Mouse (Mus musculus) MEL (cell line): ENCODE results near the gene Lmo7. TPM values are rescaled to one million over a fixed set of nuclear protein-coding genes. Genes with fewer than 3 reads are reported as not detected.

Source experiments
- DNase-seq: peaks from one replicate; pipeline ENCODE4 v3.0.0; 2011; ENCODE audit warnings: low read depth, low spot score
- H3K27ac ChIP-seq: 2 replicates; pipeline ENCODE4 v1.5.1; 2012; ENCODE audit warnings: low read depth, mild to moderate bottlenecking, control low read depth, low read length, moderate library complexity; ENCODE audit not compliant: control insufficient read depth
- H3K27me3 ChIP-seq, 2 experiments: fragments of 150-350 bp in 1 of 2; sonication (generic) in 1 of 2; 2 replicates each; pipeline ENCODE4 v1.6.1; 2012; ENCODE audit warnings: low read length in 2 of 2, mild to moderate bottlenecking in 2 of 2, improper control_type of control experiment in 1 of 2, moderate library complexity in 1 of 2; ENCODE audit not compliant: insufficient read depth in 2 of 2, control insufficient read depth in 1 of 2
- H3K36me3 ChIP-seq, 2 experiments: 2 replicates each; pipeline ENCODE4 v1.6.1; 2012 to 2014; ENCODE audit warnings: low read length in 2 of 2, improper control_type of control experiment in 1 of 2, inconsistent platforms in 1 of 2, mild to moderate bottlenecking in 1 of 2; ENCODE audit not compliant: insufficient read depth in 2 of 2, control insufficient read depth in 1 of 2
- H3K4me1 ChIP-seq, 2 experiments: fragments of 150-350 bp in 1 of 2; sonication (generic) in 1 of 2; 2 replicates each; pipeline ENCODE4 v1.6.1; 2012; ENCODE audit warnings: low read length in 2 of 2, improper control_type of control experiment in 1 of 2, mild to moderate bottlenecking in 1 of 2; ENCODE audit not compliant: insufficient read depth in 2 of 2, control insufficient read depth in 1 of 2
- H3K4me3 ChIP-seq, 2 experiments: fragments of 150-350 bp in 1 of 2; sonication (generic) in 1 of 2; 2 replicates each; pipeline ENCODE4 v1.5.1; 2012; ENCODE audit warnings: low read depth in 2 of 2, low read length in 2 of 2, mild to moderate bottlenecking in 2 of 2, moderate library complexity in 2 of 2, control low read depth in 1 of 2, improper control_type of control experiment in 1 of 2; ENCODE audit not compliant: control insufficient read depth in 1 of 2, insufficient read depth in 1 of 2
- H3K79me2 ChIP-seq: 2 replicates; pipeline ENCODE4 v1.6.1; 2012; ENCODE audit warnings: mild to moderate bottlenecking, low read length, moderate library complexity; ENCODE audit not compliant: control insufficient read depth, poor library complexity, insufficient read depth
- H3K9ac ChIP-seq: 2 replicates; pipeline ENCODE4 v1.6.1; 2012; ENCODE audit warnings: low read depth, mild to moderate bottlenecking, control low read depth, low read length, moderate library complexity; ENCODE audit not compliant: control insufficient read depth, poor library complexity, severe bottlenecking
- H3K9me3 ChIP-seq: fragments of 150-350 bp; sonication (generic); replicated peaks from 2 replicates; pipeline ENCODE4 v1.6.1; 2012; ENCODE audit warnings: mild to moderate bottlenecking, low read length, improper control_type of control experiment, moderate library complexity; ENCODE audit not compliant: insufficient read depth
- CHD1 ChIP-seq: IDR thresholded peaks from 2 replicates; pipeline ENCODE4 v1.6.1; 2012; ENCODE audit warnings: low read depth, mild to moderate bottlenecking, inconsistent platforms, low read length, improper control_type of control experiment
- CTCF ChIP-seq, 3 experiments: IDR thresholded peaks in 2 of 3; conservative IDR thresholded peaks in 1 of 3; 2 replicates each; pipeline ENCODE4 v1.5.1; 2011 to 2012; ENCODE audit warnings: low read length in 3 of 3, low read depth in 2 of 3, mild to moderate bottlenecking in 2 of 3, improper control_type of control experiment in 1 of 3, inconsistent platforms in 1 of 3, mixed read lengths in 1 of 3, moderate library complexity in 1 of 3; ENCODE audit not compliant: control insufficient read depth in 1 of 3, insufficient read depth in 1 of 3, poor library complexity in 1 of 3, severe bottlenecking in 1 of 3
- E2F4 ChIP-seq: IDR thresholded peaks from 2 replicates; pipeline ENCODE4 v1.6.1; 2011; ENCODE audit warnings: low read depth, low read length, improper control_type of control experiment, borderline replicate concordance
- ELF1 ChIP-seq: IDR thresholded peaks from 2 replicates; pipeline ENCODE4 v1.6.1; 2014; ENCODE audit warnings: low read depth, mild to moderate bottlenecking, inconsistent platforms, low read length, improper control_type of control experiment, moderate library complexity
- EP300 ChIP-seq, 2 experiments: IDR thresholded peaks; 2 replicates each; pipeline ENCODE4 v1.6.1; 2011; ENCODE audit warnings: improper control_type of control experiment in 2 of 2, low read length in 2 of 2, low read depth in 1 of 2, mild to moderate bottlenecking in 1 of 2
- GABPA ChIP-seq: IDR thresholded peaks from 2 replicates; pipeline ENCODE4 v1.6.1; 2012; ENCODE audit warnings: low read depth, mild to moderate bottlenecking, inconsistent platforms, low read length, improper control_type of control experiment, moderate library complexity
- KAT2A ChIP-seq: conservative IDR thresholded peaks from 2 replicates; pipeline ENCODE4 v1.6.1; 2012; ENCODE audit warnings: low read depth, low read length, improper control_type of control experiment, inconsistent platforms
- MAX ChIP-seq: IDR thresholded peaks from 2 replicates; pipeline ENCODE4 v1.6.1; 2011; ENCODE audit warnings: low read length, improper control_type of control experiment
- MXI1 ChIP-seq: IDR thresholded peaks from 2 replicates; pipeline ENCODE4 v1.6.1; 2011; ENCODE audit warnings: mild to moderate bottlenecking, low read depth, low read length, improper control_type of control experiment
- MYB ChIP-seq: IDR thresholded peaks from 2 replicates; pipeline ENCODE4 v1.6.1; 2011; ENCODE audit warnings: mild to moderate bottlenecking, low read depth, low read length, improper control_type of control experiment
- NELFE ChIP-seq: IDR thresholded peaks from 2 replicates; pipeline ENCODE4 v1.6.1; 2011; ENCODE audit warnings: low read depth, low read length, improper control_type of control experiment
- POLR2A ChIP-seq, 2 experiments: IDR thresholded peaks; 2 replicates each; pipeline ENCODE4 v1.6.1; 2011 to 2012; ENCODE audit warnings: low read length in 2 of 2, mild to moderate bottlenecking in 2 of 2, control low read depth in 1 of 2, improper control_type of control experiment in 1 of 2, low read depth in 1 of 2, moderate library complexity in 1 of 2; ENCODE audit not compliant: control insufficient read depth in 1 of 2, insufficient read depth in 1 of 2, poor library complexity in 1 of 2
- RAD21 ChIP-seq: IDR thresholded peaks from 2 replicates; pipeline ENCODE4 v1.6.1; 2011; ENCODE audit warnings: mild to moderate bottlenecking, low read depth, low read length, improper control_type of control experiment
- SMC3 ChIP-seq: IDR thresholded peaks from 2 replicates; pipeline ENCODE4 v1.6.1; 2011; ENCODE audit warnings: low read depth, low read length, improper control_type of control experiment
- TAL1 ChIP-seq: IDR thresholded peaks from 2 replicates; pipeline ENCODE4 v1.6.1; 2012; ENCODE audit warnings: mild to moderate bottlenecking, inconsistent platforms, low read length, moderate library complexity, mixed read lengths
- UBTF ChIP-seq: IDR thresholded peaks from 2 replicates; pipeline ENCODE4 v1.6.1; 2012; ENCODE audit warnings: low read depth, mild to moderate bottlenecking, inconsistent platforms, low read length, improper control_type of control experiment, moderate library complexity, borderline replicate concordance; ENCODE audit not compliant: insufficient read depth
- USF2 ChIP-seq, 2 experiments: IDR thresholded peaks; 2 replicates each; pipeline ENCODE4 v1.6.1; 2011 to 2012; ENCODE audit warnings: improper control_type of control experiment in 2 of 2, low read length in 2 of 2, borderline replicate concordance in 1 of 2, inconsistent platforms in 1 of 2, low read depth in 1 of 2, mild to moderate bottlenecking in 1 of 2; ENCODE audit not compliant: insufficient read depth in 1 of 2
- ZC3H11A ChIP-seq: IDR thresholded peaks from 2 replicates; pipeline ENCODE4 v1.6.1; 2012; ENCODE audit warnings: low read depth, mild to moderate bottlenecking, inconsistent platforms, low read length, improper control_type of control experiment
- ZNF384 ChIP-seq: IDR thresholded peaks from 2 replicates; pipeline ENCODE4 v1.6.1; 2012; ENCODE audit warnings: low read depth, mild to moderate bottlenecking, inconsistent platforms, low read length, improper control_type of control experiment
- polyA plus RNA-seq, 2 experiments: library from polyadenylated mRNA; stranded (reverse) in 1 of 2; unstranded in 1 of 2; fragments of >175 nt in 1 of 2; fragments of >200 nt in 1 of 2; gene quantifications; 2 replicates each; pipeline versions ENCODE4 v1.2.1 to v1.2.4; 2012; ENCODE audit warnings: low replicate concordance in 2 of 2, low read depth in 1 of 2; ENCODE audit not compliant: insufficient read length in 2 of 2, insufficient read depth in 1 of 2, missing spikeins in 1 of 2
- total RNA-seq: library from RNA; depleted of rRNA; stranded (reverse); fragments of 300-350 nt; gene quantifications from 2 replicates; pipeline ENCODE4 v1.2.3, GENCODE M21; 2012

Lmo7 gene
- total and polyA plus RNA-seq, 3 experiments, result not detected

GRCm38 (mm10) chr14:101829676-101830075, 99.9 kb downstream of the Lmo7 start:
- no peaks in the 10 kb centered on the region for H3K79me2 ChIP-seq
- H3K9ac ChIP-seq, result no peak overlapping the region
- no peak for TF ChIP-seq CHD1
- no peak for TF ChIP-seq MXI1
- no peak for TF ChIP-seq SMC3
- no peak for TF ChIP-seq RAD21
- TF ChIP-seq MYB, result no peak
- TF ChIP-seq EP300 (IDR thresholded peaks at IDR 0.05; ENCODE audit: low read depth in 1 of 2, low read length in 2 of 2), result no peak
- no peak for TF ChIP-seq ZC3H11A
- TF ChIP-seq ELF1, result no peak
- TF ChIP-seq KAT2A, result no peak
- TF ChIP-seq POLR2A (IDR thresholded peaks at IDR 0.05; ENCODE audit: control insufficient read depth in 1 of 2, insufficient read depth in 1 of 2, low read depth in 1 of 2, low read length in 2 of 2, poor library complexity in 1 of 2), result no peak
- no peak for TF ChIP-seq USF2 (IDR thresholded peaks at IDR 0.05; ENCODE audit: borderline replicate concordance in 1 of 2, insufficient read depth in 1 of 2, low read depth in 1 of 2, low read length in 2 of 2)
- no peak for TF ChIP-seq UBTF
- no peak for TF ChIP-seq ZNF384
- no peaks in the 10 kb centered on the region for H3K4me1 ChIP-seq
- H3K27me3 ChIP-seq, result no peaks in the 10 kb centered on the region; a peak in 1 of 4 replicates
- no peak overlapping the region for H3K4me3 ChIP-seq
- H3K9me3 ChIP-seq, result no peaks in the 10 kb centered on the region
- H3K27ac ChIP-seq, result no peak overlapping the region
- DNase-seq, result no peak
- H3K36me3 ChIP-seq, result no peaks in the 10 kb centered on the region

- Histone ChIP-seq H3K4me3 (no peak overlapping the region), H3K4me1 (no peaks in the 10 kb centered on the region), H3K27ac (no peak overlapping the region), H3K79me2 (no peaks in the 10 kb centered on the region), H3K27me3 (no peaks in the 10 kb centered on the region; a peak in 1 of 4 replicates), H3K36me3 (no peaks in the 10 kb centered on the region), H3K9ac (no peak overlapping the region), H3K9me3 (no peaks in the 10 kb centered on the region)
- TF ChIP-seq KAT2A (no peak), POLR2A (IDR thresholded peaks at IDR 0.05; ENCODE audit: control insufficient read depth in 1 of 2, insufficient read depth in 1 of 2, low read depth in 1 of 2, low read length in 2 of 2, poor library complexity in 1 of 2) (no peak), TAL1 (no peak), NELFE (no peak), E2F4 (no peak), CTCF (IDR thresholded peaks at IDR 0.05 in 2 of 3, conservative IDR thresholded peaks at IDR 0.05 in 1 of 3; ENCODE audit: control insufficient read depth in 1 of 3, insufficient read depth in 1 of 3, low read depth in 2 of 3, low read length in 3 of 3, poor library complexity in 1 of 3, severe bottlenecking in 1 of 3) (no peak), ZNF384 (no peak), MAX (no peak), GABPA (no peak), UBTF (no peak)
- no peak for DNase-seq
Measured at GRCm38 (mm10) chr14:101830116-101830515, 100.4 kb downstream of the Lmo7 start.
